Mouse (Mus musculus) mesoderm, embryonic 11.5 days (tissue): ENCODE data around the gene Hcfc1r1.

Source experiments
- DNase-seq: peaks from one replicate; pipeline ENCODE4 v3.0.0-alpha.2; 2012; ENCODE audit warnings: low read depth, low spot score

Hcfc1r1 gene

DNA sequence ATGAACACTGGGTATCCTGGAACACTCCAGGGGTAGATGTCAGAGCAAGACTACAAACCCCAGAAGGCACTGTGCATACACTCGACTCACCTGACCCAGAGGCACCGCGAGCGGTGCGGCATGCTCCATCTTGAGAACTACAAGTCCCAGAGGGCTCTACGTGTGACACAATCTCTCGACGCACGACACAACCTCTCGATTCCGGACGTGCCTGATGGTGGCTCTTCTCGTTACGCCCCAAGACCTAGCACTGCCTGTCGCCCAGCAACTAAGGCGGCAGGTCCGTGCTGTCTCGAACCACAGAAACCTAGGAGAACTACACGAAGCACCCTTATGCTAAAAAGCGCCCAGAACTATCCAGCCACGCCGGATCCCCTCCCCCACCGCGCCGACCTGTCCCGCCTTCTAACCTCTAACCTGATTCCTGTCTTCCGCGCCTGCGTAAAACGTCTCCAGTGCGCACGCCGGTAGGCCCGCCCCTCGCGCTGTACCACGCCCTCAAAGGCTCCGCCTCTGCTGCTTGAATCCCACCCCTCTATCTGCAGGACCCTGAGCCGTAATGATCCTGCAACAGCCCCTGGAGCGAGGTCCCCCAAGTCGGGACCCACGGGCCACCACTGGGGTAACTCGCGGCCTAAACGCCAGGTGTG lies at the start of gene Hcfc1r1, which contains the start of gene Thoc6:
Gene Hcfc1r1 (plus strand): TSS at position 173 of the 650 bp plus-strand sequence.
Gene Thoc6 (minus strand): TSS at position 459 of the 650 bp plus-strand sequence.
- DNase-seq = peak; percentile 94

DNA sequence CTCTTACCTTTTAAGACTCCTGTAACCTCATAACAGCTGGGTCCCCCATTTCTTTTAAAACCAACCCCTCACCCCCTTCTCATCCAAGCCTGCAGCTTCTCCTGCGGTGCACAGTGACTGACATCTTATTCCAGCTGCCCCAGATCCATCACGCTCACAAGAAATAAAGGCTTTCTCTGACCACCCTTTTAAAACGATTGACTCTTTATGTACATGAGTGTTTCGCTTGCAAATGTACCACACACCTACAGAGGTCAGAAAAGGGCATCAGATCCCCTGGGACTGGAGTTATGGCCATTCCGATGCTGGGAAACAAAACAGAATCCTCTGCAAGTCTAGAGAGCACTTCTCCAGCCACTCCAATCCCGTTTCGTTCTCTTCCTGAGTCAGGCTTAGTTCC lies 45.6 kb upstream of the Hcfc1r1 start:
- DNase-seq = no peak

DNA sequence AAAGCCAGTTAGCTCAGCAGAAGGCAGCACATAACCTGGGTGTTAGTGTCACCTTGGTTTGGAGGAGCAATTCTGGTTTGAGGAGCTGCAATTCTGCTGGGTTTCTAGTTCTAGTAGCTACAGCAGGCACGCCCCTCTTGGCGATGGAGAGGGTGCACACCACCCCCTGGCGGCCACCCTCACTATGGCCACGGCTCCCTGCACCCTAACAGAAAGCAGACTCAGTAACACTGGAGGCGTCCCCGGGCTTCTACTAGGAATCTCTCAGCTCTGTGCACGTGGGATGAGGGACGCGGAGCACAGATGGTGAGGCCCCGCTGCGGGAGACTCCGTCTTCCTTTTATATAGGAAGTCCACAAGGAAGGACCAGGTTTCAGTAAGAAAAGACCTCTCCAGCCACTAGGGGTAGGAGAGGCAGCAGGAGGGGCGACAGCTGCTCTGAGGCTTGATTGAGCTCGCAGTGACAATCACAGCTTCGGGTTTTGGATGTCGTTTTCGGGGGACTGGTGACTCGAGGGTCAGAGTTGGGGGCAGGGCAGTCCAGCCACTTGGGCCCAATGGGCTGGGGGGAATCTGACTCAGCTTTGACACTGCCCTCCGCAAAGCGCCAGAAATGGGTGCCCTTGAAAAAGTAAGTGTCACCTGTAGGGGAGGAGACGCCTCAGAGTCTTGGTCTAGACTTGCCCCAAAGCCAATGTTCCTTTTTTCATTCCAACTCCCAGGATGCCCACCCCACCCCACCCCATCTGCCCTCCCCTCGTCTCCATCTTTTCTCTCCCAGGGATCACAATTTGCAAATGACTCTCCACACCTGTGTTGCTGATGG lies 43.0 kb upstream of the Hcfc1r1 start:
- peak; percentile 82 for DNase-seq

DNA sequence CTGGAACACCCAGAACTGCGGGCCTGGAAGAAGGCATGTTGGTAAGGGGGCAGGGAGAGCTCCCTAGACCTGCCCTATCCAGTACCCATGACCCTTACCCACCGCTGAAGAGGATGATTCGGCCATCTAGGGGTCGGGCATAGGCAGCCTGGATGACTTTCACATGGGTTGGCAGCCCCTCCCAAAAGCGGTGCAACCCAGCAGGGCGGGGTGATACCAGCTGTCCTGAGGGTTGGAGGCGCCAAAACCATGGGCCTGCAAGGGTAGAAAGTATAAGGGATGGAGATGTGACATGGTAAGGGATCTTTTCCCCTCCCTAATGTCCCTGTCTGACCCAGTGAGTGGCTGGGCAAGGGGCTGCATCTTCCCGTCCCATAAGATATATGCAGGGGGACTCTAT lies 42.2 kb upstream of the Hcfc1r1 start:
- DNase-seq = no peak

DNA sequence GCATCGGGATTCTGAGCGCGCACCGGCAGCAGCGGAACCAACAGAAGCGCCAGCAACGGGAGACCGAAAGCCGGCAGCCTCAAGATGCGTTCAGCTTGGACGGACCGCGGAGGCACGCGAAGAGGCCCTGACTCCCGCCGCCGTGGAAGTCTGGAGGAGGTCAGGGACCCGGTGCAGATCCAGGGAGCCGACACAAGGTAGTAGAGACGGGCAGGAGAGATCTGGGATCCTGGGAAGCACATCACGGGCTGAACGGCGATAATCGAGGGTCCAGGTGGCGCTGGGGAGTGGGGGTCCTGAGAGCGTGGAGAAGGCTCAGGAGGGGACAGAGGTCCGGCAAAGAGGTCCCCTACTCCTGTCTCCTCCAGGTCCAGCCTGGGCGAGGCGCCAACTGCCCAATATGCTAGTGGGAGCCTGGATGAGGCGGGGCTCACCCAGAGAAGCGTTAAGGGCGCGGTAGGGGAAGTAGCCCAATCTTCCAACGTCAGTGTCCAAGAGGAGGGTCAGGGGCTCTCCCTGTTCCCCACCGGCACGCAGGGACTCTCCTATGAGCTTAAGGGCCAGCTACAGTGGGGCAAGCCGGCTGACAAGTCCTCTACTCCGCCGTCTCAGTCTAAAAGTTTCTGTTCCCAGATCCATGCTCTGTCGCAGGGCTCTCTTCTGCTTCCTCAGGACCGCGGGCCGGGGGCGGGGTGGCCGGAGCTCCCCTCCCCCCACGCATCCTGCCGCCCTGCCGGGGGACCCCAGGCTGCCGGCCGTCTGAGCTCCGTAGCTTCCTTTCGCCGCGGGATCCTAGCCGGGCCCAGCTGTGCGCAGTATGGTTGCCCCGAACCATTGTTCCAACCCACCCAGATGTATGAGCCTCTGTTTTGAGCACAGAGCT lies 28.5 kb upstream of the Hcfc1r1 start, which contains the start of gene Mmp25:
Gene Mmp25 (minus strand): TSS at position 665 of the 883 bp plus-strand sequence.
- peak; percentile 30 for DNase-seq

DNA sequence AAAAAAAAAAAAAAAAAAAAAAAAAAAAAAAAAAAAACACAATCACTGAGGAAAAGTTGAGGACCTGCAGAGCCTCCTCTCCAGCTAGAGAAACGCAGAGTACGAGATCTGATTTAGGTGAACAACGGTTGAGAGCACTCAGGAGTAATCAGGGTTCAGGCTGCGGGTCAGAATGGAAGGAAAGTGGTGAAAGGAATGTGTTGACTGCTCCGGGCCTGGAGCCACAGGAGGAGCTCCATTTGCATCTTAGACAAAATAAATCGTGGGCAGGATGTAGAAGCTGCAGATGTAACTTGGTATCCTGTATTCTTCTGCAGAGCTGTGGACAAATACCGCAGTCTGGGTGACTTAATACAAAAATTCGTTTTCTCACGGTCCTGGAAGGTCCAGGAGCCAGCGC lies 27.5 kb upstream of the Hcfc1r1 start:
- DNase-seq = no peak

DNA sequence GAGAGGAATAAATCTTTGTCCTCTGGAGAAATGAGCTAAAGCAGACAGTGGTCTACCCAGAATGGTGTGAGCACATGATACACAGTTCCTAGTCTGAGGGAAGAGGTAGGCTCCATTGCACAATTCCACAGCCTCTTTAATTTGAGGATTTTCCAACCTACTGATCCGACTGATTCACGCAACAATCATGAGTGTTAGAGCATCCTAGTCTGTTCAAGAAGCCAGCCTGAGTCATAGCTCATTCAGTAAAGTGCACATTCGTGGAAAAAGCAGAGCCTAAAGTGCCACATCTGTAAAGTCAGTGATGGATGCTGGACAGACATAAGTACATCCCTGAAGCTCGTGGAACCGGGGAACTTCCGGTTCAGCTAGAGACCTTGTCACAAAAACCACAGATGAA lies 22.0 kb upstream of the Hcfc1r1 start:
- DNase-seq = no peak

DNA sequence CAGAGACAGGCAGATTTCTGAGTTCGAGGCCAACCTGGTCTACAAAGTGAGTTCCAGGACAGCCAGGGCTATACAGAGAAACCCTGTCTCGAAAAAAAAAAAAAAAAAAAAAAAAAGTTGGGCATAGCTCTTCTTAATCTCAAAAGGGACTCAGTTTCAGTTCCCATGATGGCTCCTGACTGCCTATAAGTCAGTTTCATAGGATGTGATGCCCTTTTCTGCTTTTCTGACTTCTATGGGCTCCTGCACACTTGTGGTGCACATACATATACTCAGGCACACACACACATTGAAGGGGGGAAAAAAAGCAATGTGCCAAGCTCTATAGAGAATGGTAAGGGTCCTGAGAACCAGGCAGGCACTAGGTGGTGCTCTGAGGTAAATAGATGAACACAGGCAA lies 20.1 kb upstream of the Hcfc1r1 start:
- DNase-seq = no peak

DNA sequence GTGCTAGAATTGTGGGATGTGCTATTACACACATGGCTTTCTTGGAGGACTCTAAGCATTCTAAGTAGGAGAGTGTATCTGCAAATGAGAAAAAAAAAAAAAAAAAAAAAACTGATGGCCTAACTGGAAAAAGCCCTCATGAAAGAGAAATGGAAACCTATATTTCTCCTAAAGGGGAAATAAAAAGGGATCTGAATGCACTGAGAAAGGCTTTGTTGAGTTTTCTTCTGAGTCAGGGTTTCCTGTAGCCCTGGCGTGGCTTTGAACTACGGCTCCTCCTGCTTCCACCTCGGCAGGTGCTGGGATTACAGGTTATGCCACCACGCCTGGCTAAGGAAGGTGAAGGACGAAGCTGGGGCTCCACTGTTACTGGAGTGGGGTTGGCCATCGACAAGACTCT lies 19.4 kb upstream of the Hcfc1r1 start:
- DNase-seq = no peak

DNA sequence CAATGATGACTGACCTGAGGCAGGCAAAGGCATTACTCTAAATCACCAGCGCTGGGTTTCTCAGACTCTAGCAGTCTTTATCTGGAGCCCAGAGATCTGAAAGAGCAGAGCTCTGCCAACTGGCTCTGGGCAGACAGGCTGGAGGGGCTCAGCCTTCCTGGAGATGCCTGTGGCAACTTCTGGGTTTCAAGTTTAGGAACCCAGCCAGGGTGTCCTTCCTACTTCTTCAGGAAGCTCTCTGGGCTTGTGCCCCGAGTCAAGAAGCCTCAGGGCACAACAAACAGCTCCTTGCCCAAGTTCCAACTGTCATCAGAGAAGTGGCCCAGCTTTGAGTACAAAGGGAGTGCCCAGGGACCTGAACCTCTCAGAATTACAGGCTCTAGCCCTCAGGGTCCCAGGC lies 19.0 kb upstream of the Hcfc1r1 start:
- DNase-seq = no peak

DNA sequence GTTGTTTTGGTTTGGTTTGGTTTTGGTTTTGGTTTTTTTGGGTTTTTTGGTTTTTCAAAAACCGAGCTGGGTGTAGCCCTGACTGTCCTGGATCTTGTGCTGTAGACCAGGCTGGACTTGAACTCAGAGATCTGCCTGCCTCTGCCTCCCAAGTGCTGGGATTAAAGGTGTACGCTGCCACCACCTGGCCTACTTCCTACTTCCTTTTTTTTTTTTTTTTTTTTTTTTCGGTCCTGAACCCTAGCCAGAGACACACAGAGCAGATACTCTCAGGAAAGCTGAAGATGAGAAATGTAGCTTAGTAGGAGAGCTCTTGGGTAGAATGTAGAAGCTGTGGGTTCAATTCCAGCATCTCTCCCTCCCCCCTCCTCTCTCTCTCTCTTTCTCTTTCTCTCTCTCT lies 14.9 kb upstream of the Hcfc1r1 start:
- DNase-seq = no peak

DNA sequence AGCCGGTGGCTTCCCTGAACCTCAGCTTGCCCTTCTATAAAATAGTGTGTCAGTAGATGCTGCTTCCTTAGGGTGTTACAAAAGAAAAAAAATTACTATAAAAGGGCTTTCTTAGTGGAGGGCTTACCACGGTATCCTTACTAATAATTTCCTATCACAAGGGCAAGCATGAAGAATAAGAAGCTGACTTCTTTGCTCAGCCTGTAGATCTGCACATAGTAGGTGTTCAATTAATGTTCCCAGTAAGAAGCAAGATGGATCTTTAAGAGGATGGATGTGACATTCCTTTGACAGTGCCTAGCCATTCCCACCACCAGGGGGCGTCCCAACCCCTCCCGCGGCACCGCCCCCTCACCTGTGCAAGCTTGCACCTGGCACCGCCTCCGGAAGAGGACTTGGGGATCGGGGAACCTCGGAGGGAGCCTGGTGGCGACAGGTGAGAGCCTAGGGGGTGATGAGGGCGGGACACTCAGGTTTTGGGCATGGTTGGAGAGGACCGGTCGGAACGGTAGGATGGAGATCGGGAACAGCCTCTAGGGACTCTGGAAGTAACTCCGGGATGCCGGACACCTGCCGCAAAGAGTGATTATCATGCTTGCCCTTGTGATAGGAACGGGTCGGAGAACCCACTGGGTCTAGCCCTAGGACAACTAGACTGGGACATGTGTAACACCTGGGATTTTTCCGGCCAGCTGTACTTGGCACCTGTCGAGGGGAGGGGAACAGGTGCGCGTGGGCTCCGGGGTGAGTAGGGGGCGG lies 13.1 kb upstream of the Hcfc1r1 start, which contains the start of gene Bicdl2:
Gene Bicdl2 (plus strand): TSS at position 390 of the 759 bp plus-strand sequence.
- DNase-seq = no peak

DNA sequence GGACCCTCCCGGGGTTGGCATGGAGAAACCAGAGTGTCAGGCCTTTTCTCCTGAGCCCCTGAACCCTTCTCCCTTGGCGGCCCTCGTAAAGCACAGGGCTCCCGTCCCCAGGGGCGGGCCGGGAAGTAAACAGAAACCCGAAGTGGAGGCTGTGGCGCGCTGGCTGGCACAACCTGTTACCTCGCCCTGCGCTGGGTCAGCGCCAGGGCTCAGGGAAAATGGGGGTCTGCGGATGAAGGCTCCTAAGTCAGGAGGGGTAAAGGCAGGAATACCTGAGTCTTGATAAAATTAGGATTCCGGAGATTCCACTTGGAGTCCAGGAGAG lies 12.6 kb upstream of the Hcfc1r1 start:
- DNase-seq = no peak

DNA sequence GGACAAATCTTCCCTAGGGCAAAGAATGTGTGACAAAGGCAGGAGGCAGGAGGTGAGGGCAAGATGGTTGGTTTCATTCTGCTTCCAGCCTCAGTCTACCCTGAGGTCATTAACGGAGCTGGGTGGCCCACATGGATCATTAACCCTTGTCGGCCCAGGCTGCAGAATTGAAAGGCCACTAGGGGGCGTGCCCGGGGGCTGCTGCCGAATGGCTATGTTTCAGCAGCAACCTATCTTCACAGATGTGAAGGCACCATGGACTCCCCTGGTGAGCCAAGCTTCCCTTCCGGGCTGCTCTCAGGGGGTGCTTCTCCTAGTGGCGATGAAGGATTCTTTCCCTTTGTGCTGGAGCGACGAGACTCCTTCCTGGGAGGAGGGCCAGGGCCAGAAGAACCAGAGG lies 11.9 kb upstream of the Hcfc1r1 start:
- DNase-seq = no peak

DNA sequence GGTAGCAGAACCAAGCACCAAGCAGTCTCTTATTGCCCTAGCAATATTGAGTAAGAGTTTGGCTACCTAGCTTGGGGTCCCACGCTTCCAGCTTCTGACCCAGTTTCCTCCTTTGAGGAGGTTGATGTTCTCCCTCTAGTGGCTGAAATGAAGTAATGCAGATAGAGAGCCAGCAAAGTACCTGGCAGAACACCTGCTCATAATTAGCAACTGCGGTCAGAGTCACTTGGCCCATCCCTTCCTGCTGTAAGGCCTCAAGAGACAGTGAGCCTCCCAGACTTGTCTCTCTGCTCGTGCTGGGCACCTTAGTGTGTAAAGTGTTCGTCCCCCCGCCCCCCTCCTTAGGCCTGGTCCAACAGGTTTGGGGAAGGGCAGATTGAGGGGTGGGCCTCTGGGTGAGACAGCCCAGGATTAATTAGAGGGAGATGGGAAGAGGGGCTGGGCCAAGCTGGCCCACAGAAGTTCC lies 8.8 kb upstream of the Hcfc1r1 start:
- DNase-seq = peak; percentile 68

DNA sequence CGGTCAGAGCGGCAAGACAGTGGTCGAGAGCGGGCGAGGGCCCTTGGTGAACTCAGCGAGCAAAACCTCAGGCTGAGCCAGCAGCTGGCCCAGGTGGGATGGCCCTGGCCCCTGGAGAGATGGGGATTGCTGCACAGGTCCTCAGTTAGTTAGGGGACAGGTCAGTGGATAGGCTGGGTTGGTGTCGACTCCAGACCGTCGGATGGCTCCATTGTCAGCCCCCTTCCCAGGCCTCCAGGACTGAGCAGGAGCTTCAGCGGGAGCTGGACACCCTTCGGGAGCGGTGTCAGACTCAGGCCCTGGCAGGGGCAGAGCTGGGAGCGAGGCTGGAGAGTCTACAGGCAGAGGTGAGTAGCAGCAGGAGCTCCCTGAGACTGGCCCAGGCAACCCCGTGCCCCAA lies 7.9 kb upstream of the Hcfc1r1 start:
- DNase-seq = no peak

DNA sequence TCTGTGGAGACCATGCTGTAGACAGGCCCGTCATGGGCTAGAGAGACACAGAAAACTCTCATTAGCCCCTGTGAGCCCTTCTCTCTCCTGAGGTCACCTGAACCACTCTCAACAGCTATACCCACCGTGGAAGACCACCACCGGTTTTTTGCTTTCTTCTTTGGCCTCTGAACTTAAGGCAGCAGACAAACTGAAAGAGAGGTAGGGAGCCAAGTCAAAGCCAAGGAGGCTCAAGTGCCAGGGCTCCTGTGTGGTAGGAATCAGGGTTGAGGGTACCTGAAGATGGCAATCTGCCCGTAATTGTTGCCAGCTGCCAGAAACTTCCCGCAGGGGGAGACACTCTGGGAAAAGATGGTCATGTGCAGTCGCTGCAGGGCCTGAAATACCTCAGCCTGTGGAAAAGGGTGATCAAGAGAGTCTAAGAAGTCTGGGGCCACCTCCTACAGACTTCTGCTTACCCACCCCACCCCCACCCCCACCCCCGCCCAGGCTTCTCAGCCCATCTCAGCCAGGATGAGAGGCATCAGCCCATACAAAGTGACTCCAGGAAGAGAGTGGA lies 2.8 kb upstream of the Hcfc1r1 start:
- DNase-seq = no peak

DNA sequence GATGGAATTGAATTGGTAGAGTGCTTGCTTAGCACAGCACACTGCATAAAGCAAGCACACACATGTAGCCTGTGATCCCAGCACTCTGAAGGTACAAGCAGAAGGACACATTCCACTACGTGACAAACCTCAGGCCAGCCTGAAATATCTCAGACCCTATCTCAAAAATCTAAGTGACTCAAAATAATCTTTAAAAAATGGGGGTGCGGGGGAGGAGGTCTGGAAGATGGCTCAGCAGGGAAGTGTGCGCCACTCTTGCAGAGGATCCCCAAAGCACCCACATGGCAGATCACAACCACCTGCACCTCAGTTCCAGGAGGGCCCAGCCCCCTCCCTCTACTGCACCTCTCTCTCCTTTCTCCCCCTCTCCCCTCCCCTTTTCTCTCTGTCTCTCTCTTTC lies 1.9 kb upstream of the Hcfc1r1 start:
- DNase-seq = no peak

DNA sequence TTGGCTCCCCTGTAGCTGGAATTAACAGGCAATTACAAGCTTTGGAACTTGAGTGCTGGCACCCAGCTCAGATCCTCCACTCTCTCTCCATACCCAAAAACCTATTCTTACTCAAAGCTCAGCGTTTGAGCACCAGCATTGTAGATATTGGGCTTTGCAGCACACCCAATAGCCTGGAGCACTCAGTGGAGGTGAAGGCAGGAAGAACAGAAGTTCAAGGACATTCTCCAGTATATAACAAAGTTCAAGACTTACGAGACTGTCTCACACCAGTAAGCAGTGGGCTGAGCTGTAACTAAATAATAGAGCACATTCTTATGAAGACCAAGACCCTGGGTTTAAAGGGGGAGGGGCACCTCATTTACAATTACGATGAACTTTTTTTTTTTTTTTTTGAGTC lies 635 bp upstream of the Hcfc1r1 start:
- no peak for DNase-seq

DNA sequence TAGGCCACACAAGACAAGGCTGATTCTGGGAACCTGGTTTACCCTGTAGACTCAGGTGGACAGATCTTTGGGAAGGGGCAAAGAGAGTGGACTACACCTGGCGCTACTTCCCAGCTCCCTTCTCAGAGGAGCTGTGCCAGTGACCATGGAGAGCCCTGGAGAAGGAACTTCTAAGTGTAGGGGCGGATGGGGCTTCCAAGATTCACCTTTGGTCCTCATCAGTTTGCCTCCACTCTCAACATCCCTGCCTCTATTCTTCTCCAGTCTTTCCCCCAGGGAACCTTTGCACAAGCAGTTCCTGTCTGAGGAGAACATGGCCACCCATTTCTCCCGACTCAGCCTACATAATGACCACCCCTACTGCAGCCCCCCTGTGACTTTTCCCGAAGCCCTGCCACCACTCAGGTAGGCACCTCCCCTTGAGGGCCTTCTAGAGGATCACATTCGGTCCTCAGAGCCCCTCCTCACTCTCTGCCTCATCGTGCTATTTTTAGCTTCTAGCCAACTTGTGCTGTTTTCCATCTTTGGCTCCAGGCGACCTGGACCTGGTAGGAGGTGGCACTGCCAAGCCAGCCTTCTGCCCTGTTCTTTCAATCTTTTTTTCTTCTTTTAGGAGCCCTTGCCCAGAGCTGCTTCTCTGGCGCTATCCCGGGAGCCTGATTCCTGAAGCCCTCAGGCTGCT lies 1.0 kb downstream of the Hcfc1r1 start:
- no peak for DNase-seq
